Mouse (Mus musculus): ENCODE data around the gene Mcm5. TPM values are rescaled to one million over a fixed set of nuclear protein-coding genes. Genes with fewer than 3 reads are reported as not detected.

Gene Mcm5
- polyA plus RNA-seq (2016; fragmentation: Nextera tagmentation; extraction: Ambion mirVana), result 364 and 378 TPM in 2 replicates

DNA sequence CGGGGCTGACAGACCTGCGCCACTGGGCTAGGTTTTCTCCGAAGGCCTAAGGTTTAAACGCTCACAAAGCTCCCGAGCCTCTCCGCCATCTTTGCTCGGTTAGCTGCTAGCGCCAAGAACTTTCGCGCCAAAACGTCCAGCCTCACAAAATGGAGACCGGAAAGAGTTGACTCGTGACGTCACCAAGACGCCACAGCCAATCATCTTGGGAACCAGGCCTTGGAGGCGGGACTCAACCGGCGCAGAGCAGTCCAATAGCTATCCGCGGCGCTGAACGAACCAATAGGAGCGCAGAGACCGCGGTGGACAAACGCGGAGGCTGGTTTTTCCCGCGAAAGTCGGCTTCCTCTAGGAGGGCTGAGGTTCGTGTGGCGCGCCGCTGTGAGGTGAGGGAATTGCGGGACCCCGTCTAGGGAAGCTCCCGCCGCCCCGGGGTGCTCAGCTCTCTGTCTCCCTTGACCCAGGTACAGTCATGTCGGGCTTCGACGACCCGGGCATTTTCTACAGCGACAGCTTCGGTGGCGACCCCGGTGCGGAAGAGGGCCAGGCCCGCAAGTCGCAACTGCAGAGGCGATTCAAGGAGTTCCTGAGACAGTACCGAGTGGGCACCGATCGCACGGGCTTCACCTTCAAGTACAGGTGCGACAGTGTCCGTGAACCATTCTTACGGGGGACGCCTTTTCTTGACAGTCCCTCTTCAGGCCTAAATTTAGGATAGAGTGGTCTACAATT is at the start of gene Mcm5:
Gene Mcm5 (plus strand): TSS at position 334 of the 732 bp plus-strand sequence.
- DNase-seq (ENCODE audit: low spot score), result peak; percentile 99
- peaks cover 44% of the 10 kb centered on the region for H3K36me3 ChIP-seq
- no peaks in the 10 kb centered on the region for H3K27me3 ChIP-seq (ENCODE audit: low read depth, poor library complexity, severe bottlenecking)
- H3K4me1 ChIP-seq, result peaks cover 21% of the 10 kb centered on the region
- H3K4me3 ChIP-seq, result peak within 1 kb of the TSS; percentile 83
- WGBS, result under 1% methylated on average over 59 of the region's 59 CpGs
- H3K9me3 ChIP-seq (replicated peaks), result no peaks in the 10 kb centered on the region
- peak within 1 kb of the TSS; percentile 97 for H3K27ac ChIP-seq

GRCm38 (mm10) chr8:75060022-75060421 is 49.3 kb upstream of the Mcm5 start:
- H3K27ac ChIP-seq, result no peak overlapping the region
- H3K36me3 ChIP-seq, result peaks cover 9% of the 10 kb centered on the region
- H3K4me3 ChIP-seq, result no peak overlapping the region
- no peak for DNase-seq (ENCODE audit: low spot score)
- 86% methylated on average over 6 of the region's 6 CpGs for WGBS
- no peaks in the 10 kb centered on the region for H3K4me1 ChIP-seq
- H3K27me3 ChIP-seq (ENCODE audit: low read depth, poor library complexity, severe bottlenecking), result no peaks in the 10 kb centered on the region
- H3K9me3 ChIP-seq (replicated peaks), result no peaks in the 10 kb centered on the region

- Histone ChIP-seq H3K27ac (no peak overlapping the region), H3K27me3 (ENCODE audit: low read depth, poor library complexity, severe bottlenecking) (no peaks in the 10 kb centered on the region), H3K4me1 (no peaks in the 10 kb centered on the region), H3K36me3 (peaks cover 15% of the 10 kb centered on the region), H3K4me3 (no peak overlapping the region), H3K9me3 (replicated peaks) (no peaks in the 10 kb centered on the region)
- no peak for DNase-seq (ENCODE audit: low spot score)
- 92% methylated on average over 2 of the region's 2 CpGs for WGBS
Measured at GRCm38 (mm10) chr8:75060815-75061214, 48.6 kb upstream of the Mcm5 start.

- Histone ChIP-seq H3K36me3 (peaks cover 18% of the 10 kb centered on the region), H3K4me3 (no peak overlapping the region), H3K27me3 (ENCODE audit: low read depth, poor library complexity, severe bottlenecking) (no peaks in the 10 kb centered on the region), H3K27ac (no peak overlapping the region), H3K4me1 (no peaks in the 10 kb centered on the region), H3K9me3 (replicated peaks) (no peaks in the 10 kb centered on the region)
- 87% methylated on average over 3 of the region's 3 CpGs for WGBS
- DNase-seq (ENCODE audit: low spot score), result no peak
Measured at GRCm38 (mm10) chr8:75063290-75063689, 46.1 kb upstream of the Mcm5 start.

GRCm38 (mm10) chr8:75064790-75065189 is 44.6 kb upstream of the Mcm5 start:
- 85% methylated on average over 3 of the region's 3 CpGs for WGBS
- no peak overlapping the region for H3K27ac ChIP-seq

GRCm38 (mm10) chr8:75067287-75067686 is 42.1 kb upstream of the Mcm5 start:
- Histone ChIP-seq H3K4me1 (0 out of 2 replicates have a peak, but pooled peaks cover 3% of the 10 kb centered on the region), H3K27me3 (ENCODE audit: low read depth, poor library complexity, severe bottlenecking) (no peaks in the 10 kb centered on the region), H3K9me3 (replicated peaks) (no peaks in the 10 kb centered on the region), H3K4me3 (no peak overlapping the region), H3K27ac (no peak overlapping the region), H3K36me3 (peaks cover 18% of the 10 kb centered on the region)
- 87% methylated on average over 6 of the region's 6 CpGs for WGBS
- DNase-seq (ENCODE audit: low spot score), result no peak

More at GRCm38 (mm10) chr8:75064790-75065189, 44.6 kb upstream of the Mcm5 start:
- DNase-seq (ENCODE audit: low spot score), result no peak
- Histone ChIP-seq H3K36me3 (peaks cover 18% of the 10 kb centered on the region), H3K27me3 (ENCODE audit: low read depth, poor library complexity, severe bottlenecking) (no peaks in the 10 kb centered on the region), H3K4me3 (no peak overlapping the region), H3K9me3 (replicated peaks) (no peaks in the 10 kb centered on the region), H3K4me1 (no peaks in the 10 kb centered on the region)

- H3K4me3 ChIP-seq, result no peak overlapping the region
- no peak for DNase-seq (ENCODE audit: low spot score)
- no peak overlapping the region for H3K27ac ChIP-seq
- 0 out of 2 replicates have a peak, but pooled peaks cover 3% of the 10 kb centered on the region for H3K4me1 ChIP-seq
- no peaks in the 10 kb centered on the region for H3K27me3 ChIP-seq (ENCODE audit: low read depth, poor library complexity, severe bottlenecking)
- H3K9me3 ChIP-seq (replicated peaks), result no peaks in the 10 kb centered on the region
- WGBS, result 86% methylated on average over 1 of the region's 1 CpGs
- H3K36me3 ChIP-seq, result peaks cover 6% of the 10 kb centered on the region
Measured at GRCm38 (mm10) chr8:75070297-75070696, 39.1 kb upstream of the Mcm5 start.

DNA sequence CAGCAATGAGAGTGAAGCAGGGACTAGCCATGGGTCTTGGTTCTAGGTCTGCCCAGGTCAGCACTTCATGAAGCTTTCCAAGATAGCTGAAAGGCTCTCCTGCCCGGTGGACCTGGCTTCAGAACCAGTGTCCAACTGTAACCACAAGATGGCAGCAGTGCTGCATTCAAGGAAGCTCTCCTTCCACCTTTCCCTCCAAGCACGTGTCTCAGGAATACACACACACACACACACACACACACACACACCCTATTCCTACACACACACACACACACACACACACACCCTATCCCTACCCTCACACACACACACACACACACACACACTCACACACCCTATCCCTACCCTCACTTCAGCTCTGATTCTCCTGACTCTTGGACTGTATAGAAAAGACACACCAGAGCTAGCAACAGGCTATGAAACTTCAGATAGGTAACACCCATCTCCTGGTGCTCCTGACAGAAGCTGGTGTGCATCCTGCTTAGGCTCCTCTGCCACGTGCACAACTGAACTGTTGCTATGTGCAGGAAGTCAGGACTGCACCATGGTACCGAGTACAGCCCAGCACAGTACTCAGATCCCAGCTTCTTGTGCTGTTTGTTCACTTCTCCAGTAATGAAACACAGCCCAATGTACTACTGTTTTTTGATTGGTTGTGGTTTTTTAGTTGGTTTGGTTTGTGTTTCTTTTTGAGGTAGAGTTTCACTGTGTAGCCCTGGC is 37.6 kb upstream of the Mcm5 start:
- DNase-seq (ENCODE audit: low spot score), result peak; percentile 84
- WGBS, result 30% methylated on average over 4 of the region's 4 CpGs
- Histone ChIP-seq H3K27ac (no peak overlapping the region), H3K9me3 (replicated peaks) (no peaks in the 10 kb centered on the region), H3K4me3 (no peak overlapping the region), H3K4me1 (0 out of 2 replicates have a peak, but pooled peaks cover 3% of the 10 kb centered on the region), H3K27me3 (ENCODE audit: low read depth, poor library complexity, severe bottlenecking) (no peaks in the 10 kb centered on the region), H3K36me3 (peaks cover 3% of the 10 kb centered on the region; the same call in 1 of the 2 replicates)

- DNase-seq (ENCODE audit: low spot score), result no peak
- Histone ChIP-seq H3K4me3 (no peak overlapping the region), H3K27ac (no peak overlapping the region), H3K4me1 (0 out of 2 replicates have a peak, but pooled peaks cover 3% of the 10 kb centered on the region), H3K9me3 (replicated peaks) (no peaks in the 10 kb centered on the region), H3K27me3 (ENCODE audit: low read depth, poor library complexity, severe bottlenecking) (no peaks in the 10 kb centered on the region), H3K36me3 (no peaks in the 10 kb centered on the region)
- WGBS, result 87% methylated on average over 1 of the region's 1 CpGs
Measured at GRCm38 (mm10) chr8:75074876-75075275, 34.5 kb upstream of the Mcm5 start.

DNA sequence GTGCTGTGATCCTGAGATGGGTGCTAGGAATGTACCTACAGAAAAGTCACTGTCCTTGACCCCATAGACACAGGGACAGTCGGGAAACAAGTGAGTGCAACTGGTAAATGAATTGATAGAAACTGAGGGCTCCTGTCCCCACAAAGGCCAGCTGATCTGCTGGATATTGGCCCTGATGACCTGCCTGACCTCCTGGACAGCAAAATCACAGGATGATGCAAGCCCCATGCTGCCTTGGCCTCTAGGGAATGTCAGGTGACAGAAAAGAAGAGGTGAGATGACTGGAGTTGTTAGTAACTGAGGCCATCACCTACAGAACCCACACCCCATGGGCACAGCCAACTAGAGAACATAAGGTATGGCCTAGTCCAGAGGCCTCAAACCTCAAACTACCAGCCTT is 31.2 kb upstream of the Mcm5 start:
- 85% methylated on average over 1 of the region's 1 CpGs for WGBS
- no peaks in the 10 kb centered on the region for H3K9me3 ChIP-seq (replicated peaks)
- no peak overlapping the region for H3K4me3 ChIP-seq
- no peak overlapping the region for H3K27ac ChIP-seq
- no peaks in the 10 kb centered on the region for H3K27me3 ChIP-seq (ENCODE audit: low read depth, poor library complexity, severe bottlenecking)
- H3K4me1 ChIP-seq, result peaks cover 2% of the 10 kb centered on the region
- DNase-seq (ENCODE audit: low spot score), result no peak
- H3K36me3 ChIP-seq, result no peaks in the 10 kb centered on the region

GRCm38 (mm10) chr8:75078851-75079250 is 30.5 kb upstream of the Mcm5 start:
- H3K27me3 ChIP-seq (ENCODE audit: low read depth, poor library complexity, severe bottlenecking), result no peaks in the 10 kb centered on the region
- H3K27ac ChIP-seq, result no peak overlapping the region
- WGBS, result 96% methylated on average over 9 of the region's 9 CpGs
- H3K4me1 ChIP-seq, result peaks cover 8% of the 10 kb centered on the region
- DNase-seq (ENCODE audit: low spot score), result no peak
- no peak overlapping the region for H3K4me3 ChIP-seq
- no peaks in the 10 kb centered on the region for H3K36me3 ChIP-seq
- H3K9me3 ChIP-seq (replicated peaks), result no peaks in the 10 kb centered on the region

GRCm38 (mm10) chr8:75081364-75082040 is 27.9 kb upstream of the Mcm5 start:
- Histone ChIP-seq H3K27me3 (ENCODE audit: low read depth, poor library complexity, severe bottlenecking) (no peaks in the 10 kb centered on the region), H3K4me1 (peaks cover 11% of the 10 kb centered on the region), H3K9me3 (replicated peaks) (no peaks in the 10 kb centered on the region), H3K4me3 (no peak overlapping the region), H3K36me3 (no peaks in the 10 kb centered on the region), H3K27ac (no peak overlapping the region)
- no peak for DNase-seq (ENCODE audit: low spot score)
- WGBS, result 81% methylated on average over 9 of the region's 9 CpGs
